Mouse (Mus musculus) WW6 (cell line): ENCODE data around the gene Lrrc75b.

Source experiments
- DNase-seq: peaks from one replicate; pipeline ENCODE4 v3.0.0-alpha.2; 2013; ENCODE audit warnings: low read depth, low spot score

Gene Lrrc75b

DNA sequence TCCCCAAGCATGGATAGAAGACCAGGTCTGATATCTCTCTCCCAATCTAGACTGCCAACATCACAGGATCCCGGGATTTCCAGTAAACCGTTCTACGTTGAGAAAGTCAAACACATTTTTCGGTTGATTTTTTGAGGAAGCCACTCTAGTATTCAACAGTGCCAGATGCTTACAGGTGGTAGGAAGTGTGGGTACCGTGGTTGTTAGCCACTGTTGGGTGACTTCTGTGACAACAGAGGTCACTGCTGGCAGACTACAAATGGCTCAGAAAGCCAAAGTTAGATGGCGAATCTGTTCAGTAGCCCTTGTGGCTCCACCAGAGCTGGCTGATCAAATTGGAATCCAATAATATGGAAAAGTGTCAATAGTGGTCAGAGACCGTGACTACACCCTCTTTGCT is 56.4 kb downstream of the Lrrc75b start:
- DNase-seq: no peak

DNA sequence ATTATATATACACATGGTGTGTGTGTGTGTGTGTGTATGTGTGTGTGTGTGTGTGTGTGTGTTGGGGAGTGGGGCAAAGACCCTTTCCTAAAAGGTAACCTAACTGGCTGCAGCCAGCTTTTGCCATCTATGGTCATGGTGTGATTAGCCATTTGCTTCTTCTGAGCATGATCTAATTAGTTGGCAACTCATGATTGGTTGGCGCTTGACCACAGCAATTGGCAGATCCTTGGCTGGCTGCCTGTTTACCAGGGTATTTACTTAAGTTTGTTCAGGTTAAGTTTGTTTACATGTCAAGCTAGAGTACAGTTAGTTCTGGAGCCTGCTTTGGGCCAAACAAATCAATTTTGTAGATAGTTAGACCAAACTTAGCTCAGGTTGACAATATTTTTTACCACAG is 58.5 kb downstream of the Lrrc75b start:
- DNase-seq: no peak

DNA sequence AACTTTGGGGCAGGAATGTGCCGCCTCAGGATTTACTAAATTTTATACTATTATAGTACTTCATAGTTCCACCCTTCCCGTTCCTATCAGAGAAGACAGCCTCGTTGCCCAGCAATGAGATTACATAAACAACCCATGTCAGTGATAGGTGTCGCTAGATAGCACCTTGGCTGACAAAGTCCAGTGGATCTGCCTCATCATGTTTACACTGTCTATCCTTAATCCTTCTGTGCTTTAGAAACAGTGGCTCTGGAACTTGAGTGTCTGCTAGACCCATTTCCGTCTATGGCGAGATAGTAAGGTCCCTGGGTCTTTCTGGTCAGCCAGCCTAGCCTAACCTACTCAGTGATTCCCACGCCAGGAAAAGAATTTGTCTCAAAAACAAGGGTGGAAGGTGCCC is 59.8 kb downstream of the Lrrc75b start:
- no peak for DNase-seq
